Mouse (Mus musculus): ENCODE results near the gene Slbp. TPM values are rescaled to one million over a fixed set of nuclear protein-coding genes. Genes with fewer than 3 reads are reported as not detected.

Slbp gene
- total RNA-seq (2023) = 87.3 TPM

GRCm38 (mm10) chr5:33651921-33652782, at the start of gene Slbp:
TSS of gene Slbp (minus strand) at chr5:33652574.

GRCm38 (mm10) chr5:33657787-33658663, 5.7 kb upstream of the Slbp start, which contains the start of the genes Tacc3 and Tmem129:
TSS of gene Tacc3 (plus strand) at chr5:33658128.
TSS of gene Tmem129 (minus strand) at chr5:33658416.

GRCm38 (mm10) chr5:33629301-33629987, 22.9 kb downstream of the Slbp start, which contains the start of the genes Fam53a and Gm9903:
TSS of gene Fam53a (minus strand) at chr5:33629635.
TSS of gene Gm9903 (plus strand) at chr5:33629925.

Other genes with a start within 250 kb of the Slbp start
- not detected for gene Nkx1-1, start 218.6 kb downstream of the Slbp start, total RNA-seq (2023)
- gene Fam53a, start 22.9 kb downstream of the Slbp start, total RNA-seq (2023) = 45.3 TPM
- gene Gm9903, start 22.6 kb downstream of the Slbp start, total RNA-seq (2023) = 1.7 TPM
- 7.6 TPM for gene Tacc3, start 5.6 kb upstream of the Slbp start, total RNA-seq (2023)
- 7.2 TPM for gene Tmem129, start 5.8 kb upstream of the Slbp start, total RNA-seq (2023)
- gene Fgfr3, start 69.1 kb upstream of the Slbp start, total RNA-seq (2023) = not detected
- 83.0 TPM for gene Letm1, start 130.2 kb upstream of the Slbp start, total RNA-seq (2023)
- gene Nsd2, start 168.2 kb upstream of the Slbp start, total RNA-seq (2023) = 22.3 TPM